Comparison of ENCODE assay signal across 26 mouse cellular contexts in the genomic region with DNA sequence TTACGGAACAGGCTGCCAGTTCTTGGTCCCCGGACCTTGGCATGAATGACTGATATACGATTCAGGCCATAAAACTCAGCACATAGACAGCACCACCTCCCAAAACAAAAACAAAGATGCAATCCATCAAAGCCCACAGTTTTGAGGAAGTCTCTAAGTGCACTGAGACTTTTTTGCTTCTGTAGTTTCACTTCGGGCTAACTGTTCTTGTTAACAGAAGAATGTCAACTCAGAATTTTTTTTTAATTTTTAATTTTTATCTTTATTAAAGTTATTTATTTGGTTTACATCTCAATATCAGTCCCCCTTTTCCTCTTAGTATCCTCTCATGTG. TPM values are rescaled to one million over a fixed set of nuclear protein-coding genes. Genes with fewer than 3 reads are reported as not detected.
"Had no signal": no experiment of that assay in that cellular context is flagged by ENCODE, and none has a peak within 500 bp of the region (broad histone marks: within the 10 kb centered on the region; RNA-seq: fewer than 3 reads in every experiment).

No protein-coding gene starts in this region.

- H3K36me3 ChIP-seq: limb, embryonic 13.5 days; midbrain, embryonic 12.5 days; stomach, embryonic 15.5 days had no signal

- H3K27me3 ChIP-seq: limb, embryonic 13.5 days; midbrain, embryonic 12.5 days; stomach, embryonic 15.5 days had no signal

- DNase-seq: kidney, postnatal 4 days; left cerebral cortex, postnatal 4 days; lung, adult 18-20 months; lung, postnatal 36 days; right cerebral cortex, adult 18-20 months; right cerebral cortex, postnatal 25 days; thymus, adult 2 months; thymus, postnatal 25 days had no signal

- H3K4me2 ChIP-seq: limb, embryonic 13.5 days; midbrain, embryonic 12.5 days; stomach, embryonic 15.5 days had no signal

- H3K4me3 ChIP-seq: layer of hippocampus, adult 2 months; limb, embryonic 13.5 days; midbrain, embryonic 12.5 days; stomach, embryonic 15.5 days had no signal

- H3K4me1 ChIP-seq: limb, embryonic 13.5 days; midbrain, embryonic 12.5 days; stomach, embryonic 15.5 days had no signal

- H3K9ac ChIP-seq: limb, embryonic 13.5 days; liver, embryonic 14.5 days; midbrain, embryonic 12.5 days; stomach, embryonic 15.5 days had no signal

- H3K9me3 ChIP-seq: limb, embryonic 13.5 days; midbrain, embryonic 12.5 days; stomach, embryonic 15.5 days had no signal

- H3K27ac ChIP-seq: kidney, postnatal 0 days; layer of hippocampus, adult 2 months; limb, embryonic 13.5 days; liver, embryonic 14.5 days; midbrain, embryonic 12.5 days; stomach, embryonic 15.5 days had no signal

- ATAC-seq: intestine, embryonic 16.5 days; midbrain, embryonic 16.5 days had no signal

RNA-seq across cellular contexts. Expression of a gene that starts 5.4 kb away (rescaled TPM):
- total RNA-seq: layer of hippocampus, postnatal 10 days; left cerebral cortex, adult 18-20 months; left cerebral cortex, postnatal 10 days; left cerebral cortex, postnatal 4 days; liver, adult 2 months; megakaryocyte-erythroid progenitor cell, adult 5-6 weeks had no signal
- polyA plus RNA-seq: intestine, embryonic 16.5 days; kidney, postnatal 0 days; limb, embryonic 13.5 days; liver, adult 2 months; liver, embryonic 14.5 days; lung, embryonic 16.5 days; midbrain, embryonic 12.5 days; midbrain, embryonic 16.5 days; neural tube, embryonic 14.5 days; small intestine, adult 2 months; stomach, embryonic 15.5 days; testis, adult 2 months; thymus, adult 2 months; urinary bladder, adult 2 months had no signal

RNA-seq across cellular contexts. Expression of a gene that starts 10.1 kb away (rescaled TPM):
- total RNA-seq: left cerebral cortex, postnatal 10 days; megakaryocyte-erythroid progenitor cell, adult 5-6 weeks had no signal
- polyA plus RNA-seq: liver, embryonic 14.5 days; midbrain, embryonic 12.5 days had no signal

RNA-seq across cellular contexts. Expression of a gene that starts 33.0 kb away (rescaled TPM):
- total RNA-seq: layer of hippocampus, adult 2 months; left cerebral cortex, adult 18-20 months; left cerebral cortex, postnatal 10 days had no signal
- polyA plus RNA-seq: neural tube, embryonic 14.5 days had no signal

RNA-seq across cellular contexts. Expression of a gene that starts 42.2 kb away (rescaled TPM):
- total RNA-seq: layer of hippocampus, adult 2 months; layer of hippocampus, postnatal 10 days; left cerebral cortex, adult 18-20 months; left cerebral cortex, postnatal 10 days; left cerebral cortex, postnatal 4 days; liver, adult 2 months; megakaryocyte-erythroid progenitor cell, adult 5-6 weeks had no signal
- polyA plus RNA-seq: intestine, embryonic 16.5 days; kidney, postnatal 0 days; limb, embryonic 13.5 days; liver, adult 2 months; liver, embryonic 14.5 days; lung, embryonic 16.5 days; midbrain, embryonic 12.5 days; midbrain, embryonic 16.5 days; neural tube, embryonic 14.5 days; small intestine, adult 2 months; stomach, embryonic 15.5 days; testis, adult 2 months; urinary bladder, adult 2 months had no signal

RNA-seq across cellular contexts. Expression of a gene that starts 42.5 kb away (rescaled TPM):
- total RNA-seq: layer of hippocampus, adult 2 months; layer of hippocampus, postnatal 10 days; left cerebral cortex, adult 18-20 months; left cerebral cortex, postnatal 10 days; left cerebral cortex, postnatal 4 days; liver, adult 2 months; megakaryocyte-erythroid progenitor cell, adult 5-6 weeks had no signal
- polyA plus RNA-seq: intestine, embryonic 16.5 days; limb, embryonic 13.5 days; liver, adult 2 months; liver, embryonic 14.5 days; lung, embryonic 16.5 days; midbrain, embryonic 12.5 days; midbrain, embryonic 16.5 days; neural tube, embryonic 14.5 days; small intestine, adult 2 months; stomach, embryonic 15.5 days; testis, adult 2 months; thymus, adult 2 months had no signal
